Mouse (Mus musculus) heart, adult 2 months (tissue): Measurements from ENCODE around the gene Ndfip2.

Source experiments
- CTCF ChIP-seq: fragments of 200-600 bp; IDR thresholded peaks from 2 replicates; pipeline ENCODE4 v1.8.1; 2022; ENCODE audit warnings: antibody characterized with exemption, mild to moderate bottlenecking, moderate library complexity
- POLR2A ChIP-seq: fragments of 200-500 bp; IDR thresholded peaks from 2 replicates; pipeline ENCODE4 v1.6.1; 2011; ENCODE audit warnings: mild to moderate bottlenecking, low read depth, low read length, control low read depth; ENCODE audit not compliant: insufficient read depth

GRCm38 (mm10) chr14:105277277-105277676 lies 18.9 kb downstream of the Ndfip2 start:
- TF ChIP-seq CTCF: no peak
- TF ChIP-seq POLR2A: no peak
